Mouse (Mus musculus): ENCODE data around the gene A430005L14Rik. TPM values are rescaled to one million over a fixed set of nuclear protein-coding genes. Genes with fewer than 3 reads are reported as not detected.

Gene A430005L14Rik
- polyA plus RNA-seq, 1 experiment from 2014 or later = 52.8 TPM

DNA sequence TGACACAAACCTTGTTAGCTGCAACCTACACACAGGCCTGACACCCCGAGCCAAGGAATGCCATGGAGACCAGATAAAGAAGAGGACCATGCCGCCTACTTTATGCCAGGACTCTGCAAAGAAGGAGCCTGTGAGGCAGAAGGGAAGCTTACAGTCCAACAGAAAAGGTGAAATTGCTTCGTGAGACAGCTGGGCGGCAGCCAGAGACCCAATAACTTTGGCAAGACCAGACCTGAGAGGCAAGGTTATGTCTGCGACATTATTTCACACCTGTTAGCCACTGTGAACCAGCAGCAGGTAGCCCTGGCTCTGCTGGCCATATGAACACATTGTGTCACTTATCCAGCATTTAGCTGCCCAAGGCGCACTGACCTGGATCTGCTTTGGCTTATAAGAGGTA, 11.3 kb upstream of the A430005L14Rik start:
- Histone ChIP-seq H3K36me3 (no peaks in the 10 kb centered on the region), H3K9ac (replicated peaks) (no peak overlapping the region), H3K4me1 (peaks cover 20% of the 10 kb centered on the region), H3K27ac (replicated peaks) (no peak overlapping the region), H3K27me3 (replicated peaks) (peaks cover 10% of the 10 kb centered on the region; the same call in 1 of the 2 replicates), H3K4me2 (no peak overlapping the region), H3K4me3 (replicated peaks) (no peak overlapping the region), H3K9me3 (replicated peaks) (no peaks in the 10 kb centered on the region)
- no peak for ATAC-seq (ENCODE audit: low FRiP score)
- WGBS = 80% methylated on average over 6 of the region's 6 CpGs

DNA sequence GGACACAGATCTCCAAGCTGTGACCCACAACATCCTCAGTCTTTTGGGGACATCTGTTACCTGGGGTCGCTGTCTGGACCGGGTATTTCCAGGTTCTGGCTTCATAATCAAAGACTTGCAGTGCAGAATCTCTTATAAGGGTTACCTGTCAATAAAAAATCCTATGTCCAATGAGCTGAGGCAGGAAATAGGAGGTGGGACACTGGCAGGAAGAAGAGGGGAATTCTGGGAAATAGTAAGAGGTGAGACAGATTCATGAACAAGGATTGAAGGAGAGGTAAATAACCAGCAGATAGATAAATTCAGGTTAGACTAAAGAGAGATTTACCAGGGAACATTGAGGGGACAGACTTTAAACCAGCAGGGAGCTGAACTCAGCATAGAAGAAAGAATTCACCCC, 6.7 kb upstream of the A430005L14Rik start:
- Histone ChIP-seq H3K9me3 (replicated peaks) (no peaks in the 10 kb centered on the region), H3K4me3 (replicated peaks) (no peak overlapping the region), H3K27ac (replicated peaks) (no peak overlapping the region), H3K4me1 (no peaks in the 10 kb centered on the region), H3K36me3 (no peaks in the 10 kb centered on the region), H3K4me2 (no peak overlapping the region), H3K27me3 (replicated peaks) (peaks cover 7% of the 10 kb centered on the region; the same call in 1 of the 2 replicates), H3K9ac (replicated peaks) (no peak overlapping the region)
- ATAC-seq (ENCODE audit: low FRiP score) = no peak
- 78% methylated on average over 2 of the region's 2 CpGs for WGBS

DNA sequence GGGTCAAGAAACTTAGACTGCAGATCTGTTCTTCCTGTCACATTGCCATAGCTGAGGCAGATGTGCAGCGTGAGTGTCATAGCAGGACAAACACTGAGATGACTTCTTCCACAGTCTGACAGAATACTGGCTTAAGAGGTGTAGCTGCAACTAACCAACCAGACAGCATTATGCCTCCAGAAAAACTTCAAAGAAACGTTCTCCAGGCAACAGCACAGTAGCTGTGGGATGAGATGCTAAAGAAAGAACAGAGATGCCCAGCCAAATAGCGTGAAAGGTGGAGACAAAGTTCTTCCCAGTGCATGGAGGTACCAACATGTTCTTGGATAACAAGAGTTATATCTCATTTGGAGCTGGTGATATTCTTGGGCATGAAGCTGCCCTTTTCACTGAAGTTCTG, 5.9 kb upstream of the A430005L14Rik start:
- ATAC-seq (ENCODE audit: low FRiP score) = no peak
- Histone ChIP-seq H3K4me1 (no peaks in the 10 kb centered on the region), H3K36me3 (no peaks in the 10 kb centered on the region), H3K9me3 (replicated peaks) (no peaks in the 10 kb centered on the region), H3K27ac (replicated peaks) (no peak overlapping the region), H3K4me3 (replicated peaks) (no peak overlapping the region), H3K4me2 (no peak overlapping the region), H3K9ac (replicated peaks) (no peak overlapping the region), H3K27me3 (replicated peaks) (peaks cover 7% of the 10 kb centered on the region; the same call in 1 of the 2 replicates)
- WGBS = 67% methylated on average over 3 of the region's 3 CpGs

DNA sequence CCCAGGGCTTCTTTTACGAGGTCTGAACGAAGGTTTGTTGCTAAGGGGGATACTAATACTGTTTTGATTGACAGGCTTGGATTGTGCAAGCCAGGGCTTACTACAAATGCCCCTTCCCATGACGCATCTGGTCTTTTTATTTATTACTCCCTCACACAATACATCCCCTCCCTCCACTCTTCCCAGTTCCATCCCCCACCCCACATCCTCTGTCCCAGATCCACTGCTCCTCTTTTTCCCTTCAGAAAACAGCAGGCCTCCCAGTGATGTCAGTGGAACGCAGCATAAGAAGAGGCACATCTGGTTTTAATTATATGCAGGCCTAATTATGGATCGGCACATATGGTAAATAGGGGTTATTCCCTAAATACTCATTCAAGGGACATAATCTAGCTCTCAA, 5.3 kb upstream of the A430005L14Rik start:
- Histone ChIP-seq H3K36me3 (no peaks in the 10 kb centered on the region), H3K27me3 (replicated peaks) (peaks cover 7% of the 10 kb centered on the region; the same call in 1 of the 2 replicates), H3K9me3 (replicated peaks) (no peaks in the 10 kb centered on the region), H3K4me2 (no peak overlapping the region), H3K27ac (replicated peaks) (no peak overlapping the region), H3K9ac (replicated peaks) (no peak overlapping the region), H3K4me3 (replicated peaks) (no peak overlapping the region), H3K4me1 (peaks cover 5% of the 10 kb centered on the region)
- no peak for ATAC-seq (ENCODE audit: low FRiP score)
- WGBS = 18% methylated on average over 5 of the region's 5 CpGs

DNA sequence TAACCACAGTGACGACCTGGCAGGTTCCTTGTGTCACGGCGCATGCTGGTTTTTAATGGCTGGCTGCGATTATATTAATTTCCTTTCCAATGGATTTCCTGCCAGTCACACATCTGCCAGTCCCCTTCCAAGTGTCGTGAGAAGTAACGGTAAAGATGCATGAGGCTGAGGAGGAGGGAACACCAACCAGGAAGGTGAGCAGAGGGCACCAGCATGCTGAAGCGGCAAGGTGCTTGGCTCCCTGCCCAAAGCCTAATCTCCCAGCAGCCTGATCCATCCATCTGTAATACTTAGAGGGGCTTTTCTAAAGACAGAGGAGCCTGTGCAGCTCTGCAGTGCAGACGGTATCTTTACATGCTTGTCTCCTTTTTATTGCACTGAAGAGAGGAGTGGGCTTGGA, 1.4 kb upstream of the A430005L14Rik start:
- no peak for ATAC-seq (ENCODE audit: low FRiP score)
- no peaks in the 10 kb centered on the region for H3K27me3 ChIP-seq (replicated peaks)
- WGBS = 67% methylated on average over 8 of the region's 8 CpGs

DNA sequence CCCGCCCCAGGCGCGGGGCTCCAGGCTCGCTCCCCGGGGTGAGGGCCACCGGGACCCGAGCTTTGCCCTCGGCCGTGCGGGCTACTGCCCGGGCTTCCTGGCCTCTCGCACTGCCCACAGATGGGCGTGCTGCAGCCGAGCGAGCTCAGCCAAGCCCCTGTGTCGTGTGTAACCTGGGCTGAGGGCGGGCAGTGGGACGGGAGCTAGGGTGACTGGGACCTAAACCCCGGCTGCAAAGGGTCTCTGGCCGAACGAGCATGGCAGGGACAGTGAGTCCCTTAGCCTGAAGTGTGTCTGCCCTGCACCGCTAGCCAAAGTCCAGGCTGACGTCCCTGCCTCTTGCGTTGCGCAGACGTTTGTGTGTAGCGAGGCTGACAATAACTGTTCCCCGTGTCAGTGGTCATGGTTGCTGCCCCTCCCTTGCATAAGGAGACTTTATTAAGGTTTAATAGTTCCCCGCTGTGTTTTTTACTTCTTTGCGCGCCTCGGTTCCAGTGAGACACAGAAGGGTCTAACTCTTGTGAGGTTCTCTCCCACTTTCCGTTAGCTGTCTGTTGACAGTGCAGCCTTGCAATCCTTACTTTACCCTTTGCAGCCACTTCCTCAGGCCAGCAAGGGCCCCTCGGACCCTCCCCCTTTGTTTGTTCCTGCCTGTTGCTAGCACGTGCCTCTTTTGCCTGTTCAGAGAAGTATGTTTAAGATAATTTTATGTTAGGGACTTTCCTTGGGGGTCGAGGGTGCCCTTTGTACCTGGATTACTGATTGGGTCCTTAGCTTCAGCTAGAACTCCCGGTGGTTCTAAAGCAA, 610 bp downstream of the A430005L14Rik start:
- H3K4me3 ChIP-seq (replicated peaks) = peak overlapping the region; percentile 76
- H3K4me2 ChIP-seq = peak overlapping the region; percentile 85
- no peaks in the 10 kb centered on the region for H3K9me3 ChIP-seq (replicated peaks)
- peak; percentile 68 for ATAC-seq (ENCODE audit: low FRiP score)
- H3K9ac ChIP-seq (replicated peaks) = peak overlapping the region; percentile 91
- H3K27ac ChIP-seq (replicated peaks) = peak overlapping the region; percentile 90
- peaks cover 32% of the 10 kb centered on the region for H3K36me3 ChIP-seq
- no peaks in the 10 kb centered on the region for H3K27me3 ChIP-seq (replicated peaks)
- H3K4me1 ChIP-seq = peaks cover 21% of the 10 kb centered on the region
- under 1% methylated on average over 37 of the region's 37 CpGs for WGBS

More for the DNA sequence above, 1.4 kb upstream of the A430005L14Rik start:
- Histone ChIP-seq H3K4me3 (replicated peaks) (no peak overlapping the region), H3K9ac (replicated peaks) (no peak overlapping the region), H3K36me3 (peaks cover 13% of the 10 kb centered on the region), H3K4me2 (no peak overlapping the region), H3K27ac (replicated peaks) (peak overlapping the region; percentile 90; the same call in 1 of the 2 replicates), H3K4me1 (peaks cover 21% of the 10 kb centered on the region), H3K9me3 (replicated peaks) (no peaks in the 10 kb centered on the region)

DNA sequence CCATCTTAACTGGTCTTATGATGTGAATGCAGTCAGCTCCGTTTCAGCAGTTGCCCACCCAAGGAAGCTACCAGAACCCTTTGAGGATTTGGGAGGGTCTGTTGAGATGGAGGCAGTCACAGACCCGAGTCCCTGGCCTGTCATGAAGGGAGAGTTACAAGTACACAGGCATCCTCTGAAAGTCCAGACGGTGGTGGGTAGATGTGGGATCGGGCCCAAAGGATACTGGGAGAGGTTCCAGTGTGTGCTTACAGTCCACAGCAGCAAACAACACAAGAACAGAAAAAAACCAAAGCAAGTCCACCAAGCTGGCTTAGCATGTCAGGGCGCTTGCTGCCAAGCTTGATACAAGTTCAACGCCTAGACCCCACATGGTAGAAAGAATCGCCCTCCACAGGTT, 5.6 kb downstream of the A430005L14Rik start:
- H3K4me2 ChIP-seq = no peak overlapping the region
- H3K9me3 ChIP-seq (replicated peaks) = no peaks in the 10 kb centered on the region
- ATAC-seq (ENCODE audit: low FRiP score) = no peak
- no peak overlapping the region for H3K9ac ChIP-seq (replicated peaks)
- H3K4me1 ChIP-seq = peaks cover 14% of the 10 kb centered on the region
- peaks cover 68% of the 10 kb centered on the region for H3K36me3 ChIP-seq
- 85% methylated on average over 7 of the region's 7 CpGs for WGBS
- H3K27ac ChIP-seq (replicated peaks) = no peak overlapping the region
- H3K4me3 ChIP-seq (replicated peaks) = no peak overlapping the region
- H3K27me3 ChIP-seq (replicated peaks) = no peaks in the 10 kb centered on the region

DNA sequence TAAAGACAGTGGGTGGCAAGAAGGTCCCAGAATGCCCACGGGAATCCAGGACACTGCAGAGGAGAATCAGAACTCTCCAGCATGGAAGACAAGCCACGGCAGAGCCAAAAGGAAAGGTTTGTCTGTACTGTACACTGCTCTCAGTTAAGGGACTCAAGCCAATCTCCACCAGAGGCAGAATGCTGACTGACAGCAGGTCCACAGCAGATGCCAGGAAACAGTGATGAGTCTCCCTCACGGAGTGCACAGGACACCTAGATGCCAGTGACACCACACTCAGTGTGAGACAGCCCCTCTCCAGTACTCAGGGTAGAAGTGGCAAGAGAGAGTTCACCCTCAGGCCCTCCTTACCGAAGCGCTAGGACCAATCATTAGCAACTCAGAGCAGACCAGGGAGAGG, 9.6 kb downstream of the A430005L14Rik start:
- Histone ChIP-seq H3K27me3 (replicated peaks) (no peaks in the 10 kb centered on the region), H3K4me1 (no peaks in the 10 kb centered on the region), H3K4me2 (no peak overlapping the region), H3K9me3 (replicated peaks) (no peaks in the 10 kb centered on the region), H3K27ac (replicated peaks) (no peak overlapping the region), H3K36me3 (peaks cover 81% of the 10 kb centered on the region), H3K4me3 (replicated peaks) (no peak overlapping the region), H3K9ac (replicated peaks) (no peak overlapping the region)
- 91% methylated on average over 5 of the region's 5 CpGs for WGBS
- ATAC-seq (ENCODE audit: low FRiP score) = no peak

DNA sequence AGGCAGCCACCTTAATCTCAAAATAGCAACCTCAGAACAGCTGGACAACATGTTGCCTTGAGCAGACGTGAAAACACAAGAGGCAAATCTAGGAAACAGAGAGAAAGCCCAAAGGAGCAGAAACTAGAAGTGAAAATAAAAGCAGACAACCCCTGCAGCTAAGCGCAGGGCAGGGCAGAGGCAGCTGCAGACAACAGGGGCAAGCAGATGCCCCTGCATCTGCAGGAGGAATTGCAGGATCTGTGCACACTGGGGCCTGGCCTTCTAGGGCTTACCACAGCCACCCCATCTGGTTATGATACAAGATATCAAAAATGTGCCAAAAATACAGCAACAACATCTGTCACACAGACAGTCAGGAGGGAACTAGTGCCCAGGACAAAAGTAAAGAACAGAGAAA, 10.5 kb downstream of the A430005L14Rik start:
- Histone ChIP-seq H3K36me3 (peaks cover 74% of the 10 kb centered on the region), H3K4me3 (replicated peaks) (no peak overlapping the region), H3K9me3 (replicated peaks) (no peaks in the 10 kb centered on the region), H3K4me2 (no peak overlapping the region), H3K4me1 (0 out of 2 replicates have a peak, but pooled peaks cover 1% of the 10 kb centered on the region), H3K27me3 (replicated peaks) (no peaks in the 10 kb centered on the region), H3K27ac (replicated peaks) (no peak overlapping the region), H3K9ac (replicated peaks) (no peak overlapping the region)
- WGBS = 87% methylated on average over 2 of the region's 2 CpGs
- ATAC-seq (ENCODE audit: low FRiP score) = no peak

DNA sequence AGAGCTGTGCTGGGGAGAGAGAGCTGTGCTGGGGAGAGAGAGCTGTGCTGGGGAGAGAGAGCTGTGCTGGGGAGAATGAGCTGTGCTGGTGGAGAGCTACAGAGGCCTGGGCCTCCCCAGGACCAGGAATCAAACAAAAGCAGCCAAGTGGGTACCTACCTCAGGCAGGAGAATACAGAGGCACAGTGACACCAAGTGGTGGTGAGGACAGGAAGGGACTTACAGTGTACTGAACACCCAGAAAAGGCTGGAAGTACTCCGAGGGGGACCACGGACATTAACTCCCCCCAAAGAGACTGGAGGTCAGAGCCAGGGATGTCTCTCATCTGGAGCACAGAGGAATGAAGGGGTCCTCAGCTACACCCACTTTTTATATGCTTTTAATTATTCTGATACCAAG, 11.0 kb downstream of the A430005L14Rik start:
- peaks cover 5% of the 10 kb centered on the region for H3K4me1 ChIP-seq
- peaks cover 69% of the 10 kb centered on the region for H3K36me3 ChIP-seq
- no peaks in the 10 kb centered on the region for H3K9me3 ChIP-seq (replicated peaks)
- no peak overlapping the region for H3K4me2 ChIP-seq
- H3K27ac ChIP-seq (replicated peaks) = no peak overlapping the region
- no peak for ATAC-seq (ENCODE audit: low FRiP score)
- H3K4me3 ChIP-seq (replicated peaks) = no peak overlapping the region
- H3K9ac ChIP-seq (replicated peaks) = no peak overlapping the region
- 94% methylated on average over 2 of the region's 2 CpGs for whole genome bisulfite sequencing
- no peaks in the 10 kb centered on the region for H3K27me3 ChIP-seq (replicated peaks)

DNA sequence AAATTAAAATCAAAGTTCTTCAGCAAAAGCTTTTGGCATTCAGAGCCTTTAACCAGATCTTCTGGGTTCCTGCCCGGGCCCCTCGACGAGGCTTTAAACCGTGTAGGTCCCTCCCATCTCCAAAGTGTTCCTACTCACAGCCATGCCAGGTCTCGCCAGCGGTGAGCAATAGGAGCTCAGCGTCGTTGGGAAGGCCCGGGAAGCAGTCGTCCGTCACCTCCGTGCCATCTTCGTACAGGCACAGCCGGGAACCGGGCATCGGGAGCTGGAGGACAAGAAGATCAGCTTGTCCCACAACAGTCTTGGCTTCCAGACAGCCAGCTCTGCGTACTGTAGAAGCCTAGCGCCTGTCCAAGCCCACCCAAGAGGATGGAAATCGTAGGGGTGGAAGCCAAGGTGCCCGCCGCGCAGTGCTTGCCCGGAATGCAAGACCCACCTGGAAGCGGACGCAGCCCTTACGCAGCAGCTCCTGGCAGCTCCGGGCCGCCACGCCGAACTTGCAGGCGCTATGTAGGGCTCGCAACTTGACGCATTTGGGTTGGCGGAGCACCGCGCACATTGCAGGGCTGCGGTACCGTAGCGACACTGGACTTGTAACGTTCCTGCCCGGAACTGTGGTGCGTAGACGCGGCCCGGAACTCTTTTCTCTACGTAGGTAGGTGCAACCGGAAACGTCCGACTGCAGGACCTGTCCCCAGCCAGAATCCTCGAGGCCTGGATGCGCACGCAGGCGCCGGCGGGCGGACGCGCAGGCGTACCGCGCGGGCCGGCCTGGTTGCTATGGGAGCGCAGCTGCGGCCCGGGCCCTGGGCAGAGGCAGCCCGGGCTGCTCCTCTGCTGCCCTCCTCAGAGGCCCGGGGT, 17.6 kb downstream of the A430005L14Rik start, which contains the start of the genes Dffb and Cep104:
Gene Dffb (minus strand): TSS at position 696 of the 861 bp plus-strand sequence.
Gene Cep104 (plus strand): TSS at position 764 of the 861 bp plus-strand sequence.
- H3K27ac ChIP-seq (replicated peaks) = peak within 1 kb of the TSS; percentile 78
- peak; percentile 97 for ATAC-seq (ENCODE audit: low FRiP score)
- peaks cover 31% of the 10 kb centered on the region for H3K36me3 ChIP-seq
- peak within 1 kb of the TSS; percentile 89 for H3K9ac ChIP-seq (replicated peaks)
- H3K4me3 ChIP-seq (replicated peaks) = peak within 1 kb of the TSS; percentile 88
- H3K9me3 ChIP-seq (replicated peaks) = no peaks in the 10 kb centered on the region
- H3K4me2 ChIP-seq = peak within 1 kb of the TSS; percentile 93
- H3K27me3 ChIP-seq (replicated peaks) = no peaks in the 10 kb centered on the region
- peaks cover 46% of the 10 kb centered on the region for H3K4me1 ChIP-seq
- WGBS = 1% methylated on average over 63 of the region's 68 CpGs

Data from neural tube, embryonic 15.5 days (tissue).